Mouse (Mus musculus): ENCODE results near the gene Chd5.

- TF ChIP-seq FOSL1 (IDR thresholded peaks at IDR 0.05; ENCODE audit: insufficient read depth, low read length, poor library complexity, severe bottlenecking): no peak
- no peak for TF ChIP-seq CTCF (IDR thresholded peaks at IDR 0.05; ENCODE audit: control insufficient read depth, insufficient read depth, insufficient read length)
- TF ChIP-seq CEBPB (IDR thresholded peaks at IDR 0.05; ENCODE audit: low read depth): no peak
- TF ChIP-seq USF1 (IDR thresholded peaks at IDR 0.05; ENCODE audit: low read depth): no peak
These were observed 24.5 kb upstream of the Chd5 start for GRCm38 (mm10) chr4:152313934-152314333.

All from C2C12 (cell line).